Mouse (Mus musculus) heart, embryonic 10.5 days (tissue): ENCODE measurements around the gene Atpaf1. TPM values are rescaled to one million over a fixed set of nuclear protein-coding genes. Genes with fewer than 3 reads are reported as not detected.

Source experiments
- DNase-seq: peaks from one replicate; pipeline ENCODE4 v3.0.0-alpha.2; 2017; ENCODE audit warnings: low spot score
- H3K27ac ChIP-seq: fragments of 300-500 bp; sonication (generic); 2 replicates; pipeline ENCODE4 v1.5.1; 2016; ENCODE audit warnings: mild to moderate bottlenecking
- H3K27me3 ChIP-seq: fragments of 300-500 bp; sonication (generic); 2 replicates; pipeline ENCODE4 v1.6.1; 2016; ENCODE audit warnings: mild to moderate bottlenecking; ENCODE audit not compliant: poor library complexity, insufficient read depth, severe bottlenecking
- H3K36me3 ChIP-seq: fragments of 300-500 bp; sonication (generic); 2 replicates; pipeline ENCODE4 v1.6.1; 2016; ENCODE audit warnings: mild to moderate bottlenecking, moderate library complexity
- H3K4me1 ChIP-seq: fragments of 300-500 bp; sonication (generic); 2 replicates; pipeline ENCODE4 v1.6.1; 2016; ENCODE audit warnings: mild to moderate bottlenecking
- H3K4me3 ChIP-seq: fragments of 300-500 bp; sonication (generic); 2 replicates; pipeline ENCODE4 v1.5.1; 2016; ENCODE audit warnings: mild to moderate bottlenecking, moderate library complexity
- H3K9me3 ChIP-seq: fragments of 300-500 bp; sonication (generic); 2 replicates; pipeline ENCODE4 v1.6.1; 2016; ENCODE audit warnings: mild to moderate bottlenecking, moderate library complexity
- WGBS: fragments of 180-500 bp; shearing (Covaris S2); methylation state at CpG from one replicate; pipeline ENCODE4 v1.1.7; 2016; 5-methylcytosine and 5-hydroxymethylcytosine counted together
- polyA plus RNA-seq: library from polyadenylated mRNA; unstranded; fragments of >200 nt; fragmentation: Nextera tagmentation; extraction: Ambion mirVana; gene quantifications from 2 replicates; pipeline ENCODE4 v1.2.1, GENCODE M21; 2016

The Atpaf1 gene
- polyA plus RNA-seq, 1 experiment from 2014 or later: 60.0 TPM

- H3K36me3 ChIP-seq: peaks cover 10% of the 10 kb centered on the region; the same call in 1 of the 2 replicates
- no peaks in the 10 kb centered on the region for H3K27me3 ChIP-seq
- H3K27ac ChIP-seq: no peak overlapping the region
- peaks cover 31% of the 10 kb centered on the region for H3K4me1 ChIP-seq
- no peak overlapping the region for H3K4me3 ChIP-seq
- H3K9me3 ChIP-seq: no peaks in the 10 kb centered on the region
- no peak for DNase-seq
These were observed 36.8 kb downstream of the Atpaf1 start for GRCm38 (mm10) chr4:115821431-115821830.

DNA sequence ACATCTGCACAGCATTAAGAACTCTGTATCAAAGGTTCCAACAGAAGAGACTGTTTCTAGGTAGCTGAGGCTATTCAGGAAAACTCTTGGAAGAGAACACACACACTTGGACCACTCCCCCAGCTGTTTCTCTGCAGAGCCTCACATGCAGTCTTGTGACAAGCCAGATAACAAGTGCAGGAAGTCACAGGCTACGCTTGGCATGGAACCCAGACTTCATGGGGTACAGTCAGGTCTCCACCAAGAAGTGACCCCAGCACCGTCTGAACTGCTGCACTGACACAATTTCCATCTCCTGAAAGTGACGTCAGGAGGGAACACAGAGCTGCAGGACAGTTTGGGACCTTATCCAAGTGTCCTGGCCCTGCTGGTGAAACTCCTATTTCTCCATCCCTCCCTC is 37.3 kb downstream of the Atpaf1 start:
- Histone ChIP-seq H3K4me3 (no peak overlapping the region), H3K9me3 (no peaks in the 10 kb centered on the region), H3K36me3 (peaks cover 8% of the 10 kb centered on the region; the same call in 1 of the 2 replicates), H3K27me3 (no peaks in the 10 kb centered on the region), H3K4me1 (peaks cover 33% of the 10 kb centered on the region), H3K27ac (no peak overlapping the region)
- no peak for DNase-seq
- 38% methylated on average over 3 of the region's 3 CpGs for WGBS

DNA sequence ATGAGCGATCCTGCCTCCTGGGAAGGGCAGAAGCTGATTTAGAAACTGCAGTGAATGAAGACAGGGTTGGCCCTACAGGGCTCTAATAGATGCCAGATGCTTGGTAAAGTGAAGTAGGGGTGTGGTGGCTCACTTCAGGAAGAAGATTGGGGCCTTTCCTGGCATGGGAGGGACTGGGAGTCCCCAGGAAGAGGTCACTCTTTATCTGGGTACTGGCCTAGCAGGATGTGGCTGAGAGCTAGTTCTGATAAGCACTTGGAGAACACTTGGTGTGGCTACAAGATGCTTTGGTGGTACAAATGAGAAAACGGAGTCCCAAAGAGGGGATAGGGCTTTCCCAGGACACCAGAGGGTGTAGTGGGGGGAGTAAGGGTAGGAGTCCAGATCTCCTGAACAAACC is 39.6 kb downstream of the Atpaf1 start:
- Histone ChIP-seq H3K27ac (peak overlapping the region; percentile 52; the same call in 1 of the 2 replicates), H3K4me1 (peaks cover 45% of the 10 kb centered on the region), H3K36me3 (peaks cover 4% of the 10 kb centered on the region; the same call in 1 of the 2 replicates)

GRCm38 (mm10) chr4:115825271-115825670 is 40.7 kb downstream of the Atpaf1 start:
- no peaks in the 10 kb centered on the region for H3K36me3 ChIP-seq
- peaks cover 7% of the 10 kb centered on the region; the same call in 1 of the 2 replicates for H3K27me3 ChIP-seq
- no peak overlapping the region for H3K27ac ChIP-seq
- no peaks in the 10 kb centered on the region for H3K9me3 ChIP-seq
- no peak overlapping the region for H3K4me3 ChIP-seq
- H3K4me1 ChIP-seq: peaks cover 54% of the 10 kb centered on the region
- no peak for DNase-seq
- WGBS: 67% methylated on average over 2 of the region's 2 CpGs

More for the DNA sequence above, 39.6 kb downstream of the Atpaf1 start:
- no peak for DNase-seq
- no peak overlapping the region for H3K4me3 ChIP-seq
- no peaks in the 10 kb centered on the region for H3K27me3 ChIP-seq
- H3K9me3 ChIP-seq: no peaks in the 10 kb centered on the region
- WGBS: 41% methylated on average over 2 of the region's 2 CpGs

- Histone ChIP-seq H3K36me3 (peaks cover 10% of the 10 kb centered on the region), H3K27me3 (peaks cover 14% of the 10 kb centered on the region; the same call in 1 of the 2 replicates), H3K9me3 (no peaks in the 10 kb centered on the region), H3K27ac (no peak overlapping the region), H3K4me3 (peak overlapping the region; percentile 80; the same call in 1 of the 2 replicates), H3K4me1 (peaks cover 46% of the 10 kb centered on the region)
- 76% methylated on average over 3 of the region's 3 CpGs for WGBS
- no peak for DNase-seq
These were observed 42.5 kb downstream of the Atpaf1 start for GRCm38 (mm10) chr4:115827066-115827465.

GRCm38 (mm10) chr4:115827535-115827887 is 42.9 kb downstream of the Atpaf1 start:
- no peaks in the 10 kb centered on the region for H3K9me3 ChIP-seq
- DNase-seq: no peak
- peak overlapping the region; percentile 80 for H3K4me3 ChIP-seq
- peaks cover 14% of the 10 kb centered on the region; the same call in 1 of the 2 replicates for H3K27me3 ChIP-seq
- peaks cover 46% of the 10 kb centered on the region for H3K4me1 ChIP-seq
- H3K36me3 ChIP-seq: peaks cover 13% of the 10 kb centered on the region
- whole genome bisulfite sequencing: 6% methylated on average over 4 of the region's 4 CpGs
- peak overlapping the region; percentile 90 for H3K27ac ChIP-seq

- WGBS: under 1% methylated on average over 57 of the region's 57 CpGs
- no peaks in the 10 kb centered on the region for H3K9me3 ChIP-seq
- peaks cover 14% of the 10 kb centered on the region; the same call in 1 of the 2 replicates for H3K27me3 ChIP-seq
- H3K36me3 ChIP-seq: peaks cover 18% of the 10 kb centered on the region
- H3K4me1 ChIP-seq: peaks cover 42% of the 10 kb centered on the region
- peak within 1 kb of the TSS; percentile 80 for H3K4me3 ChIP-seq
- H3K27ac ChIP-seq: peak within 1 kb of the TSS; percentile 90
- DNase-seq: peak; percentile 93
These were observed 43.4 kb downstream of the Atpaf1 start, which contains the start of gene Mob3c for GRCm38 (mm10) chr4:115827888-115828571. Gene Mob3c, plus strand, starts transcription at chr4:115828092.

- Histone ChIP-seq H3K36me3 (peaks cover 22% of the 10 kb centered on the region), H3K4me1 (peaks cover 37% of the 10 kb centered on the region), H3K4me3 (peak overlapping the region; percentile 80), H3K27ac (peak overlapping the region; percentile 90; the same call in 1 of the 2 replicates), H3K27me3 (peaks cover 14% of the 10 kb centered on the region; the same call in 1 of the 2 replicates), H3K9me3 (no peaks in the 10 kb centered on the region)
- DNase-seq: no peak
- WGBS: 5% methylated on average over 8 of the region's 8 CpGs
These were observed 43.9 kb downstream of the Atpaf1 start for GRCm38 (mm10) chr4:115828572-115828902.

GRCm38 (mm10) chr4:115830491-115830890 is 45.9 kb downstream of the Atpaf1 start:
- peaks cover 14% of the 10 kb centered on the region; the same call in 1 of the 2 replicates for H3K27me3 ChIP-seq
- H3K9me3 ChIP-seq: no peaks in the 10 kb centered on the region
- no peak overlapping the region for H3K27ac ChIP-seq
- 69% methylated on average over 5 of the region's 5 CpGs for WGBS
- no peak overlapping the region for H3K4me3 ChIP-seq
- H3K4me1 ChIP-seq: peaks cover 22% of the 10 kb centered on the region
- H3K36me3 ChIP-seq: peaks cover 37% of the 10 kb centered on the region
- no peak for DNase-seq

- peaks cover 40% of the 10 kb centered on the region for H3K36me3 ChIP-seq
- H3K4me3 ChIP-seq: no peak overlapping the region
- no peak overlapping the region for H3K27ac ChIP-seq
- no peak for DNase-seq
- H3K27me3 ChIP-seq: peaks cover 14% of the 10 kb centered on the region; the same call in 1 of the 2 replicates
- whole genome bisulfite sequencing: 91% methylated on average over 22 of the region's 22 CpGs
- peaks cover 22% of the 10 kb centered on the region for H3K4me1 ChIP-seq
- H3K9me3 ChIP-seq: no peaks in the 10 kb centered on the region
These were observed 46.6 kb downstream of the Atpaf1 start for GRCm38 (mm10) chr4:115831221-115831620.

- Histone ChIP-seq H3K4me3 (no peak overlapping the region), H3K9me3 (no peaks in the 10 kb centered on the region)
- WGBS: 66% methylated on average over 2 of the region's 2 CpGs
These were observed 47.4 kb downstream of the Atpaf1 start for GRCm38 (mm10) chr4:115832040-115832439.

DNA sequence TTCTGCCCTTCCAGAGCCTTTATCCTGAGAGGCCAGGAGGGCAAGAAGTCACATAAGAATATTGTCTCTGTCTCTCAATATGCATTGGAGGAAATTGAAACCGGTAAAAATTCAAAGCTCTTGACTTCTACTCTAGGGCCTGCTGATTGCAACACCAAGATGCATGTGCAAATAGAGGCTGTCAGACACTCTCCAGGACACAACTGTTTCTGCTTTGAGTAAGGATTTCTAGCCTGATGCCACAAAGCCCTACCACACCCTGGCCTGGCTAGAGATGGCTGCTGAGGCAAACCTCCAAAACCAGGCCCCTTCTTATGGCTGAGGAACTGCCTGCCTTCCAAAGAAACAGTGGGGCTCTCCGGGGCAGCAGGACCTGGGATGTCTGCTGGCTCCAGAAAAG is 51.0 kb downstream of the Atpaf1 start:
- H3K36me3 ChIP-seq: peaks cover 40% of the 10 kb centered on the region
- no peak overlapping the region for H3K27ac ChIP-seq
- H3K4me3 ChIP-seq: no peak overlapping the region
- 0 out of 2 replicates have a peak, but pooled peaks cover 5% of the 10 kb centered on the region for H3K27me3 ChIP-seq
- WGBS: 79% methylated on average over 2 of the region's 2 CpGs
- DNase-seq: no peak
- H3K9me3 ChIP-seq: no peaks in the 10 kb centered on the region
- peaks cover 6% of the 10 kb centered on the region for H3K4me1 ChIP-seq

More at GRCm38 (mm10) chr4:115832040-115832439, 47.4 kb downstream of the Atpaf1 start:
- Histone ChIP-seq H3K27ac (no peak overlapping the region), H3K27me3 (peaks cover 14% of the 10 kb centered on the region; the same call in 1 of the 2 replicates), H3K36me3 (peaks cover 40% of the 10 kb centered on the region), H3K4me1 (peaks cover 20% of the 10 kb centered on the region)
- no peak for DNase-seq

DNA sequence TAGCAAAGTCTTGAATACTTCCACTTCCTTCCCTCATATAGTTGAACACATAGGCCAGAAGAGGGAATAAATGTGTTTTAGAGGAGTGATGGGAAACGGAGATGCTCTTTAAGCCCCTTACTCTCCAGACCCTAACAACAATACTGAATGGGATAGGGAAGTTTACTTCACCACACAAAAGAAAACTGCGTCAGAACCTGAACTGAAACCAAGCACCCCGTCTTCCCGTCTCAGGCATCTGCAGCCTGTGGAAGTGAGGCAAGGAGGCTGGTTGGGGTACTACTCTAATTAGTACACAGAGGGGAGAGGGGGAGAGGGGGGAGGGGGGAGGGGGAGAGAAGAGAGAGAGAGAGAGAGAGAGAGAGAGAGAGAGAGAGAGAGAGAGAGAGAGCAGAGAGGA is 53.6 kb downstream of the Atpaf1 start:
- no peak overlapping the region for H3K27ac ChIP-seq
- no peaks in the 10 kb centered on the region for H3K9me3 ChIP-seq
- DNase-seq: no peak
- H3K27me3 ChIP-seq: no peaks in the 10 kb centered on the region
- H3K4me1 ChIP-seq: peaks cover 6% of the 10 kb centered on the region
- WGBS: 78% methylated on average over 4 of the region's 4 CpGs
- H3K36me3 ChIP-seq: peaks cover 20% of the 10 kb centered on the region; the same call in 1 of the 2 replicates
- H3K4me3 ChIP-seq: peak overlapping the region; percentile 89
